Mouse (Mus musculus) CD4-positive, CD25-positive, alpha-beta regulatory T cell, adult 4 months (primary cell): ENCODE measurements around the gene Cntrl. TPM values are rescaled to one million over a fixed set of nuclear protein-coding genes. Genes with fewer than 3 reads are reported as not detected.

Experiments
- ATAC-seq: one replicate; pipeline ENCODE4 v1.8.0; 2017
- polyA plus RNA-seq, 2 experiments: library from polyadenylated mRNA; unstranded; fragments of 100-300 nt; shearing (Covaris generic); gene quantifications; one replicate each; pipeline ENCODE4 v1.2.1; 2017

Cntrl gene
- 100 to 1,000 TPM; 161 to 175 TPM for polyA plus RNA-seq

DNA sequence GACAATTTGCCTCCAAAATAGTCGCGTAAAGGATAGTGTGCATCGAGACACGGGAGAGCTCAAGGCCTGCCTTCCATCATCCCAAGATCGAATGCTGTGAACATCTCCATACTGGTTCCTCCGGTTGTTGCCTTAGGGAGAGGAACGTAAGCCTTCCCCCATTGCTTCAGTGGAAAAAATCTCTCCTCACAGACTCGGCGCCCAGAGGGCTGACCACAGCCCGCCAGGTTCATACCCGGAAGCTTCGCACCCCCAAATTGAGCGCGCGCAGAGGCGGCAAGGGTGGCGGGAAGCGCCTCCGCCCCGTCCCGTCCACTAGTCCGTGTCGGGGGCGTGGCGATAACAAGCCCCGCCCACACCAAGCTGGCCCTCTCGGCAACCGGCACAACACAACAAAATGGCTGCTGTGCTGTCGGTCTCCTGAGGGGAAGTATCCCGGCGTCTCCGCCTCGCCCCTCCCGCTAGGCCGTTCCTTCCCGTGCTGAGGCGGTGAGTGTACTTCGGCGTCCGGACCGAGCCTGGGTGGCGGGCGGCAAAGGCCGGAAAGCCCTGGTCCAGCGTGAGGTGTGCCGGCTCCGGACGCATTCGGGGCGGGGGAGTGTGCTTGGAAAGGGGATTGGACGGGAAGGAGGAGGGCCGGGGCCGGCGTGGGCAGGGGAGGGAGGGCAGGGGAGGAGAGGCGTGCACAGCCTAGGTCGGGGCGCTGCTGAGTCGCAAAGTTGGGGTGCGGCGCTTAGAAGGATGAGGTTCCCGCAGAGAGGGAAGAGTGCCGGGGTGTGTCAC lies at the start of gene Cntrl:
TSS of gene Cntrl (plus strand) at position 352 of the 783 bp plus-strand sequence.
- ATAC-seq, result peak; percentile 77

DNA sequence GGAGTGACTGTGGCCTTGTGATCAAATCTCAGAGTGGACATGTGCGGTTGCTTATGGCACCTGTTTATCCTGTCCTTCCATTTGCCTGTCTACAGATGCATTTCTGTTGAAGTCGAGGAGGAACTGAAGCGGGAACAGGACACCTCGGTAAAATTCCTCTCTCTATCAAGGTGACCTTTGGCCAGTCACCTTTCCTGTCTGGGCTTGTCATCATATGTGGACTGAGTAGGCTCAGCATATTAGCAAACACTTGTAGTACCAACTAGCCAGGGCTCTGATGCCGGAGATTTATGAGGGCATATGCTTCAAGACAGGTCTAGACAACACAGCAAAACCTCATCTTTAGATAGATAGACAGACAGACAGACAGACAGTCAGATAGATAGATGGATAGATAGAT lies 49.0 kb upstream of the Cntrl start:
- ATAC-seq, result no peak

DNA sequence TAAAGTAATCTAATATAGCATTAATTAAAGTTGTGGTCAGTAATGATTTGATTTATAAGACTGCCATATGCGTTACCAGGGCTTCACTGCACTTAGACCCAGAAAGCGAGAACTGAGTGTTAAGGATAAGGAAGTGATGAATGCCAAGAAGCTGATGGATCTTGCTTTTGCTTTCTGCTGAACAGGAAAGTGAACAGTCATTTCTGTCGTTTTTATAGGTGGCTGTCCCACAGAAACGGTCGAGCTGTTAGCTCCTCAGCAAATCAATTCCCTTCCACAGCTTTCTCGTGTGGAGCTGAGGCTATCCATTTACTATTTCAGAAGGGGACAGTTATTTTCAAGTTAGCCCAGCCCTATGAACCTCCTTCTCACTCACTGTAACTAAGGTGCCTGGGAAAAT lies 48.4 kb upstream of the Cntrl start:
- no peak for ATAC-seq

DNA sequence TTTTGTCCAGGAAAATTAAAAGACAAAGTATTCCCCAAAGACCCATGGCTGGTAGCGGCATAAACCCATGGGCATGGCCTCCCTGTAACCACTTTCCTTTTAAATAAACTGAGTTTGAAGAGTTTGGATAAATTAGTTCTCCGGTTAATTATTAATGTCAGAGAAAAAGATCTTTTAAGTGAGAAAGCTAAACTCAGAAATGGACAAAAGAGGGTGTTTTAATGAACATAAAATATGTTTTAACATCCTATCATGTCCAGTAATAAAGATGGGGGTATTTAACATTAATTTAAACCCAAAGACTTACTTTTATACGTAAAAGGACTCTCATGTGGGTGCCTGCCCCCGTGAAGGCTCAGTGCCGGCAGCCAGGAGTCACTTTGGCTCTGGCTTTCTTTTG lies 48.0 kb upstream of the Cntrl start, which contains the start of gene Hc:
TSS of gene Hc (minus strand) at position 101 of the 400 bp plus-strand sequence.
- no peak for ATAC-seq

- no peak for ATAC-seq
These were observed 45.8 kb upstream of the Cntrl start for GRCm38 (mm10) chr2:35063333-35064030.

- ATAC-seq, result no peak
These were observed 42.7 kb upstream of the Cntrl start for GRCm38 (mm10) chr2:35066525-35067082.

DNA sequence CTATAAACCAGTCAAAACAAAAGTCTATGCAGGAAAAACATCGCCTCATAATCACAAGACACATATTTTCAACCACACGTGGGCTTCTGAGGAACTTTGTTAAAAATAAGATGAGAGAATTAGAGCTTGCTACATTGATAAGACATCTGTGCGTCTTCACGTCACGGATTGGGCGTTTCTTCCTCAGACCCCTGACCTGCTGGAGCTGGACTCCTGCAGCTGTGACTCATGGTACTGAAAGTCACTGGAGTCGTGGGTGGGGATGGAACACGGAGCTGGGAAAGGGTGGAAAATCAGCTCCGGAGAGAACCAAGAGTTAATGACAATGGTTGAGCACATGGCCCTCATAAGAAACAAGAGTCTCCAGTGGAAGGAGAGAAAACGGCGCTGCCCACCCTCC lies 42.2 kb upstream of the Cntrl start:
- ATAC-seq, result no peak

GRCm38 (mm10) chr2:35069124-35069523 lies 40.2 kb upstream of the Cntrl start:
- no peak for ATAC-seq

DNA sequence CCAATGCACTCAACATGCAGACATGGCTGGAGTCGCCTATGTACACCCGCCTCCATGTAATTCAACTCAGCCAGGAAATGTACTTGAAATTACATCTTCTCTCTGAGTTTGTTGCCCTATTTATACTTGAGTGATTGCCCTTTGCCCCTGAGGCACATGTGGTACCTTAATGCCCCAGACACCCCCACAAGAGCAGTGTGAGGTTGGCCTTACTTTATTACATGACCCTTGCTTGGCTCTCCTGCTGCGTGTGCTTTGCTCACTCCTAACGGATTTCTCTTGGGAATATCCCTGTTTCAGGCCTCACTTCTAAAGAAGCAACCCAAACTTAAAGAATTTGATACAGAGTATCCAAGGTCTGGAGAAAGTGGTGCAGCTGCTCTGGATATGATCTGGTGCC lies 39.0 kb upstream of the Cntrl start:
- no peak for ATAC-seq

- ATAC-seq, result no peak
These were observed 36.7 kb upstream of the Cntrl start for GRCm38 (mm10) chr2:35072547-35072946.

DNA sequence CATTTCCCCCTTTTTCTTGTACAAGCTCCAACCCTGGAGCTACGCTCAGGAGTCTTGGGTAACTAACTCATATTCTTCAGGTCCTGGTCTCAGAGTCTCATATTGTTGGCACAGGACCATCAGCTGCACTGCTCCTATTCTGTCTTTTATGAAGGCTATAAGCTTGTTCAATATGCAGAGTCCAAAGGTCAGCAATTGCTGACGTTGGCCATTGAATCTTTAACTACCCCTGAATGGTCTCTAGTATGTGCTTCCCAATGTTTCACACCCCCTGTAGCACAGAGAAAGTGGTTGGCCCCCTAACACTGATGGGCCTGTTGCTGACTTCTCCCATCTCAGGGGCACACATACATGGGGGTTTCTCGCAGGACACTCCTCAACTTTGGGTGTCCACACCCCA lies 35.0 kb upstream of the Cntrl start:
- no peak for ATAC-seq

DNA sequence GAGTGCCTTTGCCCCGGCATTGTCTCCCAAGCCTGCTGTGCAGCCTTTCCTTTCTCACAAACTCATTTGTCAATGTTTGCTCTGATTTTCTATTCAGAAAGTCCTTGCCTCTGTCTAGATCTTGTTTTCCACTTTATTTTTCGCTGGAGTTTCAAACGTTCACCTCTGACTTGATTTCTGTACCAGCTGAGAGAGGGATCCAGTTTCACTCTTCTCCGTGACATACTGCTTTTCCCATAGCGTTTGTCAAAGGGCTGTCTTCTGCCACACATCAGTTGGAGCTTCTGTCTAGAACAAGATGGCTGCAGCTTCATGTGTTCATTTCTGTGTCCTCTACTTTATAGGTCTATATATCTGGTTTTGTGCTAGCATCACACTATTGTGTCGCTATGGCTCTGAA lies 30.1 kb upstream of the Cntrl start:
- ATAC-seq, result no peak

- no peak for ATAC-seq
These were observed 21.9 kb upstream of the Cntrl start for GRCm38 (mm10) chr2:35087418-35087817.

DNA sequence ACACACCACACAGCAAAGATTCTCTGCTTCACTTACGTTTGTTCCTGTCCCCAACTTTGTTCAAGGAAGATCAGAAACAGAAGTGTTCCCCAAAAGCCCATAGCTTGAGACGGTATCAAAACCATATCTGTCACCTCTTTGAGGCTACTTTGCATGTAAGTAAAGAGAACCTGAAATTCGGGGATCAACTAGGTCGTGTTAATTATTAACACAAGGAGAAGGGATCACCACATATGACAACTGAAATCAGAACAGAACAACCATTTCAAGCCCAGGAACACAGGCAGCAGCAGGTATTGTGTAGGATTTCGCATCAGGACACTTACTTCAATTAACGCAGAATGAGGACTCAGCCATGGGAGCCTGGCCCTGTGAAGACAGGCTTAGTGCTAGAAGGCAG lies 8.8 kb upstream of the Cntrl start:
- no peak for ATAC-seq

GRCm38 (mm10) chr2:35101443-35101842 lies 7.8 kb upstream of the Cntrl start, which contains the start of gene AI182371:
TSS of gene AI182371 (minus strand) at chr2:35101543.
- ATAC-seq, result no peak

DNA sequence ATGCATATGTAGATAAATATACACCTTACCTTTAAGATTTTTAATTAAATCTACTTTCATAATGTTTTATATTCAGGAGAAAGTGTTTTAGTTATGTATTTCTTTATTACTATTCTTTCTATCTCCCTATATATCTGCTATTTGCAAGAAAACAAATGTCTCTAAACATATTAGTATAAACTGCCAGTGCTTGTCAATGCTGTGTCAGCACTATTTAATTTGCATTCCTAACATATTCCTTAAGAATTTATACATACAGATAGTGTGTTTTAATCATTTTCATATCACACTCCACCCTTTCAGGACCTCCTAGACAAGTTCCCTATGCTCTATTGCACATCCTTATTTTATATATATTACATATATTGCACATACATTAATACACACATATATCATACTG lies 6.5 kb upstream of the Cntrl start:
- no peak for ATAC-seq

DNA sequence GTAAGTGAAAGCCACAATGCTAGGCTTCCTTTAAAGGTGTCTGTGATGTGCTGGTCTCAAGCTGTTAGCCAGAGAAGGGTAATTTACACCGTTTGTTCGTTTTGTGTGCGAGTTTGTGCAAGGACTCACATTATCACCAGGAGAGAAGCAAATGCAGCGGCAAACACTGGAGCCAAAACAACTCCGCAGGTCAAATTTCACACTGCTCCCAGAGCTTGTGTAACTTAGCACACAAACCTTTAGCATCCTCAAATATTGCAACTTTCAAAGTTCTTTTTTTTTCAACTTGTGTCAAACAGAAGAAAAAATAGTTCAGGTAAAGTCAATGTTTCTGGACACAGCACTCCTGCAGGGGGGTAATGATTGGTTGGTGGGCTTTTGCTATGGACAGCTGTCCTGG lies 5.7 kb upstream of the Cntrl start:
- ATAC-seq, result no peak

GRCm38 (mm10) chr2:35104843-35105242 lies 4.4 kb upstream of the Cntrl start:
- no peak for ATAC-seq

- ATAC-seq, result no peak
These were observed 1.2 kb upstream of the Cntrl start for GRCm38 (mm10) chr2:35107984-35108635.

- ATAC-seq, result peak; percentile 39
These were observed 580 bp upstream of the Cntrl start for GRCm38 (mm10) chr2:35108712-35109111.

GRCm38 (mm10) chr2:35109924-35110304 lies 622 bp downstream of the Cntrl start:
- ATAC-seq, result peak; percentile 43

DNA sequence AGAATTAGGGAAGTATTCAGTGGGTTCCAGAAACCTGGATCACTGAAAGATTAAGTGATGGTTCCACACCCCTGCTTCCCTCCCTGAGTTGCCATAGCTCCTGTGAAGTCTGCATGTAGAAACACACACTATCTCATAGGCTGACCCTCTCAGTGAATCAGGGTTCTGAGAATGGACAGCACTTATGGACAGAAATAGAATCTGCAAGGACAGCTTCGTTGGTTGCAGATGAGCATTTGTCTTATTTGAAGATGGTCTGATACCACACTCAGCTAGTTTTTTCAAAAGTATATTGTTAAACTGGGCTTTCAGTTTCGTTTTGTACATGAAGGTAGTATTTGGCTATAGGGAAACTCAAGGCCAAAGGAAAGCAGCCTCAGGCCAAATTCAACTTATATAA lies 1.2 kb downstream of the Cntrl start:
- peak; percentile 30 for ATAC-seq

- ATAC-seq, result no peak
These were observed 15.4 kb downstream of the Cntrl start for GRCm38 (mm10) chr2:35124716-35125115.
